Mouse (Mus musculus): Measurements from ENCODE around the gene Lamtor5.
A peak's percentile ranks its signal among the peaks of the same experiment; 100 is the strongest.
"Not testable (repeated sequence)": the region's sequence is repeated elsewhere in the genome, so short reads cannot be mapped to it uniquely, and the experiment has no call there.

Lamtor5 gene

GRCm38 (mm10) chr3:107272433-107272832 lies 6.2 kb upstream of the Lamtor5 start:
- no peak for DNase-seq (ENCODE audit: low spot score)

- DNase-seq (ENCODE audit: low spot score): peak; percentile 43
Measured at GRCm38 (mm10) chr3:107273820-107274219, 4.8 kb upstream of the Lamtor5 start.

- no peak for DNase-seq (ENCODE audit: low spot score)
Measured at GRCm38 (mm10) chr3:107275351-107275750, 3.3 kb upstream of the Lamtor5 start.

GRCm38 (mm10) chr3:107275996-107276395 lies 2.7 kb upstream of the Lamtor5 start:
- DNase-seq (ENCODE audit: low spot score): no peak

- no peak for DNase-seq (ENCODE audit: low spot score)
Measured at GRCm38 (mm10) chr3:107276626-107277025, 2.0 kb upstream of the Lamtor5 start.

GRCm38 (mm10) chr3:107286123-107286522 lies 7.5 kb downstream of the Lamtor5 start:
- DNase-seq (ENCODE audit: low spot score): no peak

- no peak for DNase-seq (ENCODE audit: low spot score)
Measured at GRCm38 (mm10) chr3:107287346-107287745, 8.7 kb downstream of the Lamtor5 start.

GRCm38 (mm10) chr3:107290764-107291381 lies 12.2 kb downstream of the Lamtor5 start, which contains the start of gene Slc16a4:
TSS of gene Slc16a4 (plus strand) at chr3:107291230.
- DNase-seq (ENCODE audit: low spot score): peak; percentile 51

GRCm38 (mm10) chr3:107295672-107296360 lies 17.2 kb downstream of the Lamtor5 start:
- no peak for DNase-seq (ENCODE audit: low spot score)

- not testable (repeated sequence) for DNase-seq (ENCODE audit: low spot score)
Measured at GRCm38 (mm10) chr3:107296917-107297316, 18.3 kb downstream of the Lamtor5 start.

DNA sequence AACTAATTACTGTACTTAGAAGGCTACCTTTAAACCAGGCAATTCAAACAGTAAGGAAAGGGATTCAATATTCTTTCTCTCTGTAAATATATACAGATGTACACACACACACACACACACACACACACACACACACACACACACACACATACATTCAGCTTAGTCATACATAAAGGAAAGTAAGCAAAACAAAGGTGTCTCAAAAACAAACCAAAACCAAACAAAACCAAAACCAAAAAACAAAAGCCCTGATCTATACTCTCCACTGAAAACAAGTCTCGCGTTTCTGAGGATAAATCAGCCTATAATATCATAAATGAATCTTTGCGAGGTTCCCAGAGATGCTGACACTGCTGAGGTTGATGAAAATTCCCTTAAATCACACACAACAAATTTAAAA lies 38.7 kb downstream of the Lamtor5 start:
- no peak for DNase-seq (ENCODE audit: low spot score)

DNA sequence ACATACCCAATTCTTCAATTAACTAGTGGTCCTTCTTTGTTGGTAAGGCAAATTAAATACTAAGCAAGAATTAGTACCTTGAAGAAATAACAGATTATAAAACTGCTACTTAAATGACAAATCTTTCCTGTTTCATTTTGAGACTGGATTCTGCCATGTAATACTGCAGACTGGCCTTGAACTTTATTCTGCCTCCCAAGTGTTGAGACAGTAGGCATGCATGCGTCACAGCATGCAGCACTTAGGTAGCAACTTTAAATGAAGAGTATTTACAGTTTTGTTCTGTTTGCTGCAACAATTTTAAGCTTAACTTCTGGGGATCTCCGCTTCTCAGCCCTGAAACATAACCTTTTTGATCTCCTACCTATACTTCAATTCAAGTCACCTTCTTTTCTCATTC lies 42.5 kb downstream of the Lamtor5 start:
- no peak for DNase-seq (ENCODE audit: low spot score)

DNA sequence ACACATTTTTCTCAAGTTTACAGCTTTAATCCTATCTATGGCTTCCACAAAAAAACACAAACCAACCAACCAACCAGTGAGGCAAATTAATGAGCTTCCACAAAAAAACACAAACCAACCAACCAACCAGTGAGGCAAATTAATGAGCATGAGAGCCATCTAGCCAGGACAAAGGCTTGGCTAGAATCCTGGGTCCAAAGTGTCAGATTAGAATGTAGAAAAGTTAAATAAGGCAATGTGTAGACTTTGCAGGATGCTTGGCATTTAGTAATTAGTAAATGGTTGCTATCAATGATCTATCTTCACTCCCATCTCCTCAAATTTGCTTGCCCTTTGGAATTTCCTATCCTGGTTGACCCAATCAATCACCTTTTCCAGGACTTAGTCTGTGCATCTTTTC lies 43.1 kb downstream of the Lamtor5 start:
- no peak for DNase-seq (ENCODE audit: low spot score)

DNA sequence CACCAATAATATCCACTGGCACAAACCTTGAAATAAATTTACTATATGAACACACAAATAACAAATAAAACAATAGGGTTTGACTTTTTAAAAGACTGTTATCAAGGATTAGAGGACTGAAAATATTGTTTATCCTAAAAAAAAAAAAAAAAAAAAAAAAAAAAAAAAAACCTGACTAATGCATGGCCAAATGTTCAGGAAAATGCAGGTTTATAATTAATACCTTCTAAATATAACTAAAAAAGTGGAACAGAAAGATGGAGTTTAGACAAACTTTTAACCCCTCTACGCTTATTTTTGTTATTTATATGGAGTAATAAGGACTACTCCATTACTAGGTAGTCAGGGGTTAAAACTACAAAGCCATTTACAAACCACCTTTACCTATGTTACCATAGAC lies 47.8 kb downstream of the Lamtor5 start:
- no peak for DNase-seq (ENCODE audit: low spot score)

DNA sequence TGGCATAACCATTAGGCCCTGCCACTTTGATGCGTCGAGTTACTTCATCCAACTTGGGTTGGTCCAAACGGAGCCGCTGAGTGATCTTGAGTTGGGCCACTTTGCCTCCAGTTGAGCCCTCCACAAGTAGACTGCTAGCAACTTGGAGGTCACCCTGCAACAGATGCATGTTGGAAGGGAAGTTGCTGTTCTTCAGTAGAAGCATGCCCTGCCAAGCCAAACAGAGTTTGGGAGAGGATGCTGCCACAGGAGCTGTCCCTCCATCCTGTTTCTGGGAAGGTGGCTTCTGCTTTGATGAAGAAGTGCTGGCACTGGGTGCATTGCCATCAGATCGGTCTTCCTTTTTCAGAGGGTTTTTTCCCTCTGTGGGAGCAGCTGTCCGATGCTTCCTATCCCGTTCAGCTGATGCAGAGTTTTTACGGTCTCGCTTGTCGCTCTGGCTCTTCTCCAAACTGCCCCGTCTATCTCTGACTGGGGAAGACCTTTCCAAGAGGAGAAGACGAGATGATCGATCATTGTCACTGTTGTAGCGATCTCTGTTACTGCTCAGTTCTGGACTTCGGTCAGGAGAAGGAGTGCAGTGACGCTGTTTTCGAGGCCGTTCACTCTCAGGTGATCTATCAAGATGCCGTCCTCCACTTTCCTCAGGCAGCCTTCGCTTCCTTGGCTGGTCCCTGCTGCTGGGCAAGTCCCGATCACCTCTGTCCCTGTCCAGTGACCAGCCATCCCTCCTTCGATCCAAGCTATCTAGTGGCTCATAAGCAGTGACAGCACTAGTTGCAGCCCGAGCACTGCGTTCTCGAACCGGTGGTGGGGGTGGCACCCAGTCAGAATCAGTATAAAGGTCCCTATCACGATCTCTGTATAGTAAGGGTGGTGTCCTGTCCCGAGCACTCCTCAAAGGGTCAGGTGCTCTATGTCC lies 52.1 kb downstream of the Lamtor5 start:
- DNase-seq (ENCODE audit: low spot score): no peak

- DNase-seq (ENCODE audit: low spot score): no peak
Measured at GRCm38 (mm10) chr3:107331746-107332126, 53.1 kb downstream of the Lamtor5 start.

- peak; percentile 65 for DNase-seq (ENCODE audit: low spot score)
Measured at GRCm38 (mm10) chr3:107332127-107332959, 53.7 kb downstream of the Lamtor5 start.

DNA sequence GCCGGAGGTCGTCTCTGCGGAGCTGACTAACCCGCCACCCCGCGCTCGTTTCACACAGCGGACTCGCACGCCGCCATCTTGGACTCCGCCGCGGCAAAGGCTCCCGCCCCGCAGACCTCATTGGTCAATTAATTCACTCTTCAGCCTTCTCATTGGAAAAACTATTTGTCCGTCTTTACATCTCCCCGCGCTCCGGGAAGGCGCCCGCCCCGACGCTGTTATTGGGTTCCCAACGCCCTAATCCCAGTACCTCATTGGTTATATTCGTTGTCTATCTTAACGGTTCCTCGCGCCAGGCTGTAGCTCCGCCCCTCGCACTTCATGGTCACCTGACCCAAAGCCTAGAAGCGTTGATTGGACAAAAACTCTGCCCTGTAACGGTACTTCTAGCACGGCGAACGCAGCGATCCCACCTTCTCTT lies 54.3 kb downstream of the Lamtor5 start:
- peak; percentile 98 for DNase-seq (ENCODE audit: low spot score)
